Mouse (Mus musculus): ENCODE measurements at regions not wholly inside any gene's neighbourhood (a gene's known extent, or its start where the extent isn't known, plus 50 kb on each side); places are given as distances from the start of the nearest gene placed in this dataset.
A peak's percentile ranks its signal among the peaks of the same experiment; 100 is the strongest.

- DNase-seq, result no peak
Observed at GRCm38 (mm10) chr4:125882531-125882930, 141.8 kb upstream of the Csf3r start.

- DNase-seq, result no peak
Observed at GRCm38 (mm10) chr4:125890510-125890909, 133.8 kb upstream of the Csf3r start.

- no peak for DNase-seq
Observed at GRCm38 (mm10) chr4:125893139-125893538, 131.2 kb upstream of the Csf3r start.

GRCm38 (mm10) chr4:125897707-125898106, 126.6 kb upstream of the Csf3r start:
- no peak for DNase-seq

- DNase-seq, result no peak
Observed at GRCm38 (mm10) chr4:125898631-125899348, 125.6 kb upstream of the Csf3r start.

- no peak for DNase-seq
Observed at GRCm38 (mm10) chr4:125901546-125902276, 122.6 kb upstream of the Csf3r start.

GRCm38 (mm10) chr4:125906296-125906695, 118.1 kb upstream of the Csf3r start:
- DNase-seq, result no peak

GRCm38 (mm10) chr4:125908901-125909300, 115.4 kb upstream of the Csf3r start:
- no peak for DNase-seq

- no peak for DNase-seq
Observed at GRCm38 (mm10) chr4:125911541-125912270, 112.6 kb upstream of the Csf3r start.

- peak; percentile 32 for DNase-seq
Observed at GRCm38 (mm10) chr4:125912444-125913049, 111.8 kb upstream of the Csf3r start.

GRCm38 (mm10) chr4:125915166-125915565, 109.2 kb upstream of the Csf3r start:
- DNase-seq, result no peak

GRCm38 (mm10) chr4:125917210-125917609, 107.1 kb upstream of the Csf3r start:
- no peak for DNase-seq

GRCm38 (mm10) chr4:125921550-125922316, 102.6 kb upstream of the Csf3r start:
- peak; percentile 6 for DNase-seq

- DNase-seq, result no peak
Observed at GRCm38 (mm10) chr4:125922317-125922878, 102.0 kb upstream of the Csf3r start.

GRCm38 (mm10) chr4:125923225-125923624, 101.1 kb upstream of the Csf3r start:
- DNase-seq, result no peak

GRCm38 (mm10) chr4:125928196-125928595, 96.2 kb upstream of the Csf3r start:
- DNase-seq, result no peak

- DNase-seq, result no peak
Observed at GRCm38 (mm10) chr4:125929122-125929772, 95.1 kb upstream of the Csf3r start.

- no peak for DNase-seq
Observed at GRCm38 (mm10) chr4:125930764-125931163, 93.6 kb upstream of the Csf3r start.

GRCm38 (mm10) chr4:125931321-125931720, 93.0 kb upstream of the Csf3r start:
- DNase-seq, result no peak

- DNase-seq, result no peak
Observed at GRCm38 (mm10) chr4:125932036-125932756, 92.2 kb upstream of the Csf3r start.

- no peak for DNase-seq
Observed at GRCm38 (mm10) chr4:125936357-125936756, 88.0 kb upstream of the Csf3r start.

Measured in cerebellum, adult 8-10 months (tissue).